Mouse (Mus musculus): ENCODE measurements around the gene Myo3b. TPM values are rescaled to one million over a fixed set of nuclear protein-coding genes. Genes with fewer than 3 reads are reported as not detected.

Gene Myo3b
- 10 to 100 TPM in 1 of 2 experiments, 1 to 10 TPM in 1; 9.3 to 22.8 TPM for polyA plus RNA-seq (2017; shearing (Covaris generic))

GRCm38 (mm10) chr2:70038752-70039151 is at the start of gene Myo3b:
TSS of gene Myo3b (plus strand) at chr2:70039126.

Other genes with a start within 250 kb of the Myo3b start
- gene Ccdc173, start 249.6 kb upstream of the Myo3b start, polyA plus RNA-seq (2017; shearing (Covaris generic)), result 1 to 10 TPM; 3.9 to 4.2 TPM
- gene Phospho2, start 249.5 kb upstream of the Myo3b start, polyA plus RNA-seq (2017; shearing (Covaris generic)), result 10 to 100 TPM; 43.5 to 44.2 TPM
- gene Klhl23, start 217.2 kb upstream of the Myo3b start, polyA plus RNA-seq (2017; shearing (Covaris generic)), result under 1 TPM in 1 of 2 experiments, not detected in 1; 0.45 TPM
- 100 to 1,000 TPM; 346 to 364 TPM for gene Ssb, start 177.6 kb upstream of the Myo3b start, polyA plus RNA-seq (2017; shearing (Covaris generic))
- 10 to 100 TPM; 28.1 to 32.3 TPM for gene Mettl5, start 153.5 kb upstream of the Myo3b start, polyA plus RNA-seq (2017; shearing (Covaris generic))
- 10 to 100 TPM; 19.5 to 24.8 TPM for gene Ubr3, start 141.9 kb upstream of the Myo3b start, polyA plus RNA-seq (2017; shearing (Covaris generic))

Measured in inflammation-experienced regulatory T-cells (primary cell).